Mouse (Mus musculus): ENCODE results near the gene Srr.

DNA sequence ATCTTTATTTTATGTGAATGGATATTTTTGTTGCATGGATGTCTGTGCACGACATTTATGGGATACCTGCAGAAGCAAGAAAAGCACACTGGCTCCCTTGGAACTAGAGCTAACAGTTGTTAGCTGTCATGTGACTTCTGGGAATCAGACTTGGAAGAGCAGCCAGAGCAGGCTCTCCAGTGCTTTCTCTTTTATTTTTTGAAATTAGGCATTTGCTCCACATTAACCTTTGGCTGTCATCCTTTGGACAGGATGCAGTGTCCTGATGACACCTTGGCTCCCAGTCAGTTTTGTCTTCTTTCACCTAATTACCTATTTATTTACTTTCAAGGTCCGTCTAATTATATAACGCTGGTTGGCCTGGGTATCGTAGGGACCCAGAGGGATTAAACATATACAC, 31.1 kb downstream of the Srr start:
- TF ChIP-seq MAX (IDR thresholded peaks at IDR 0.05) (no peak), MYOD1 (IDR thresholded peaks at IDR 0.05; ENCODE audit: control insufficient read depth, insufficient read length, low read depth) (no peak), CTCF (IDR thresholded peaks at IDR 0.05; ENCODE audit: control insufficient read depth, insufficient read depth, insufficient read length) (no peak), USF1 (IDR thresholded peaks at IDR 0.05; ENCODE audit: low read depth) (no peak)

Data from C2C12 (cell line).